ENCODE assay signal across 24 mouse cellular contexts in genomic region chr2:30998443-30999260, GRCm38 (mm10). TPM values are rescaled to one million over a fixed set of nuclear protein-coding genes. Genes with fewer than 3 reads are reported as not detected.
DNase-seq lines count a peak whose midpoint lies in the region; ATAC-seq and TF ChIP-seq lines count a peak whose summit lies in the region.
"Had no signal": no experiment of that assay in that cellular context is flagged by ENCODE, and none has a peak within 500 bp of the region (broad histone marks: within the 10 kb centered on the region; RNA-seq: fewer than 3 reads in every experiment).

No protein-coding gene starts in this region.

- ATAC-seq in heart, embryonic 14.5 days (ENCODE audit: insufficient number of reproducible peaks, insufficient read depth, low FRiP score, low read depth): no peak
- no peak for ATAC-seq in hindbrain, embryonic 11.5 days (ENCODE audit: low FRiP score)
- ATAC-seq in hindbrain, postnatal 0 days: no peak
- ATAC-seq: forebrain, embryonic 15.5 days; midbrain, embryonic 13.5 days; Patski had no signal

- no peak overlapping the region for H3K4me3 ChIP-seq in heart, embryonic 14.5 days (ENCODE audit: control insufficient read depth in 1 of 2, insufficient read depth in 1 of 2, low read depth in 1 of 2, low read length in 2 of 2)
- H3K4me3 ChIP-seq in hindbrain, embryonic 11.5 days (ENCODE audit: low read depth, low read length): no peak overlapping the region
- H3K4me3 ChIP-seq in hindbrain, postnatal 0 days (ENCODE audit: low read length): no peak overlapping the region
- H3K4me3 ChIP-seq: embryonic facial prominence, embryonic 13.5 days; forebrain, embryonic 15.5 days; limb, embryonic 10.5 days; liver, embryonic 15.5 days; lung, embryonic 15.5 days; megakaryocyte, embryonic 14.5 days; midbrain, embryonic 13.5 days had no signal

- intact Hi-C loops in heart, postnatal 10 days (cut with DNase I): no loop called here

- TF ChIP-seq CTCF in hindbrain, postnatal 0 days (IDR thresholded peaks at IDR 0.05; ENCODE audit: low read depth): no peak

- no peak overlapping the region for H3K9ac ChIP-seq in heart, embryonic 14.5 days (ENCODE audit: low read length)
- no peak overlapping the region for H3K9ac ChIP-seq in hindbrain, embryonic 11.5 days (ENCODE audit: low read depth, low read length)
- H3K9ac ChIP-seq in hindbrain, postnatal 0 days (replicated peaks; ENCODE audit: low read length): no peak overlapping the region
- H3K9ac ChIP-seq: embryonic facial prominence, embryonic 13.5 days; forebrain, embryonic 15.5 days; liver, embryonic 15.5 days; lung, embryonic 15.5 days; midbrain, embryonic 13.5 days had no signal

- no peaks in the 10 kb centered on the region for H3K9me3 ChIP-seq in heart, embryonic 14.5 days (ENCODE audit: control insufficient read depth, low read length)
- no peaks in the 10 kb centered on the region for H3K9me3 ChIP-seq in hindbrain, embryonic 11.5 days (ENCODE audit: control insufficient read depth, low read length)
- H3K9me3 ChIP-seq in hindbrain, postnatal 0 days (ENCODE audit: low read length): no peaks in the 10 kb centered on the region
- H3K9me3 ChIP-seq: embryonic facial prominence, embryonic 13.5 days; forebrain, embryonic 15.5 days; limb, embryonic 10.5 days; liver, embryonic 15.5 days; lung, embryonic 15.5 days; megakaryocyte, embryonic 14.5 days; midbrain, embryonic 13.5 days had no signal

- no peaks in the 10 kb centered on the region for H3K27me3 ChIP-seq in heart, embryonic 14.5 days (ENCODE audit: control insufficient read depth, insufficient read depth, low read length)
- H3K27me3 ChIP-seq in hindbrain, embryonic 11.5 days (ENCODE audit: control insufficient read depth, insufficient read depth, low read length): no peaks in the 10 kb centered on the region; the same call in 1 of the 2 replicates
- no peaks in the 10 kb centered on the region for H3K27me3 ChIP-seq in hindbrain, postnatal 0 days (ENCODE audit: insufficient read depth, low read length)
- H3K27me3 ChIP-seq: embryonic facial prominence, embryonic 13.5 days; forebrain, embryonic 15.5 days; liver, embryonic 15.5 days; lung, embryonic 15.5 days; megakaryocyte, embryonic 14.5 days; midbrain, embryonic 13.5 days; Patski had no signal

- DNase-seq in heart, postnatal 10 days: no peak
- DNase-seq in MN1 (ENCODE audit: low spot score): peak; percentile 46
- DNase-seq in hindbrain, embryonic 11.5 days (ENCODE audit: low spot score): peak; percentile 5
- peak; percentile 18 for DNase-seq in hindbrain, postnatal 0 days (ENCODE audit: low spot score)
- no peak for DNase-seq in thymus, postnatal 4 days
- DNase-seq in cerebellum, adult 9-11 months: no peak
- DNase-seq in adrenal gland, adult 8-10 months: no peak
- DNase-seq: cerebellum, adult 11-12 months; cerebellum, postnatal 14 days; gastrocnemius, postnatal 14 days; heart, adult 11 months; liver; lung, postnatal 36 days; spleen, adult 18-20 months had no signal

- peak overlapping the region; percentile 6; the same call in 1 of the 2 replicates for H3K4me2 ChIP-seq in heart, embryonic 14.5 days (ENCODE audit: low read length)
- no peak overlapping the region for H3K4me2 ChIP-seq in hindbrain, embryonic 11.5 days (replicated peaks; ENCODE audit: low read depth, low read length)
- no peak overlapping the region for H3K4me2 ChIP-seq in hindbrain, postnatal 0 days (ENCODE audit: low read depth, low read length)
- H3K4me2 ChIP-seq: embryonic facial prominence, embryonic 13.5 days; forebrain, embryonic 15.5 days; liver, embryonic 15.5 days; lung, embryonic 15.5 days; midbrain, embryonic 13.5 days had no signal

- H3K4me1 ChIP-seq in heart, embryonic 14.5 days (ENCODE audit: control insufficient read depth in 2 of 2, insufficient read depth in 2 of 2, low read length in 2 of 2): peaks cover 10 to 20% of the 10 kb centered on the region in 2 experiments
- no peaks in the 10 kb centered on the region for H3K4me1 ChIP-seq in hindbrain, embryonic 11.5 days (replicated peaks; ENCODE audit: control insufficient read depth, insufficient read depth, low read length)
- H3K4me1 ChIP-seq in hindbrain, postnatal 0 days (ENCODE audit: insufficient read depth, low read length): no peaks in the 10 kb centered on the region
- H3K4me1 ChIP-seq: forebrain, embryonic 15.5 days; lung, embryonic 15.5 days; midbrain, embryonic 13.5 days had no signal

- no peak overlapping the region for H3K27ac ChIP-seq in heart, embryonic 14.5 days (replicated peaks in 1 of 2; ENCODE audit: control insufficient read depth in 1 of 2, insufficient read depth in 1 of 2, low read depth in 2 of 2, low read length in 2 of 2)
- H3K27ac ChIP-seq in hindbrain, embryonic 11.5 days (ENCODE audit: low read depth, low read length): 0 out of 2 replicates have a peak overlapping the region, but pooled peaks have one; percentile 42
- H3K27ac ChIP-seq in hindbrain, postnatal 0 days: no peak overlapping the region
- H3K27ac ChIP-seq: embryonic facial prominence, embryonic 13.5 days; forebrain, embryonic 15.5 days; kidney, postnatal 0 days; limb, embryonic 10.5 days; liver, embryonic 15.5 days; lung, embryonic 15.5 days; midbrain, embryonic 13.5 days had no signal

- peaks cover 48% of the 10 kb centered on the region for H3K36me3 ChIP-seq in heart, embryonic 14.5 days (ENCODE audit: control insufficient read depth, insufficient read depth, low read length)
- no peaks in the 10 kb centered on the region for H3K36me3 ChIP-seq in hindbrain, embryonic 11.5 days (ENCODE audit: control insufficient read depth, insufficient read depth, low read length)
- peaks cover 22% of the 10 kb centered on the region; the same call in 1 of the 2 replicates for H3K36me3 ChIP-seq in hindbrain, postnatal 0 days (ENCODE audit: insufficient read depth, low read length)
- H3K36me3 ChIP-seq: liver, embryonic 15.5 days; lung, embryonic 15.5 days had no signal

- 81% methylated on average over 8 of the region's 8 CpGs for WGBS in heart, embryonic 14.5 days
- 73% methylated on average over 7 of the region's 8 CpGs for WGBS in hindbrain, embryonic 11.5 days
- 62% methylated on average over 8 of the region's 8 CpGs for WGBS in hindbrain, postnatal 0 days

RNA-seq across cellular contexts. Expression of gene Usp20, which starts 16.6 kb away (rescaled TPM):
- 34.4 and 35.6 TPM in 2 replicates for polyA plus RNA-seq in heart, embryonic 14.5 days (2014; fragmentation: Nextera tagmentation; extraction: Ambion mirVana)
- total RNA-seq in heart, postnatal 10 days (2021): 10 to 100 TPM; 58.5 to 61.1 TPM
- polyA plus RNA-seq in hindbrain, embryonic 11.5 days (2014; fragmentation: Nextera tagmentation; extraction: Ambion mirVana): 14.6 and 14.8 TPM in 2 replicates
- total RNA-seq in hindbrain, postnatal 0 days (2014; rRNA removed): 43.0 and 49.9 TPM in 2 replicates
- 30.4 and 32.0 TPM in 2 replicates for polyA plus RNA-seq in hindbrain, postnatal 0 days (2015; fragmentation: Nextera tagmentation; extraction: Ambion mirVana)
- 10 to 100 TPM; 32.6 to 45.6 (median 42.3) TPM for total RNA-seq in adrenal gland, adult 8-10 months (2022)

RNA-seq across cellular contexts. Expression of gene BC005624, which starts 16.7 kb away (rescaled TPM):
- polyA plus RNA-seq in heart, embryonic 14.5 days (2014; fragmentation: Nextera tagmentation; extraction: Ambion mirVana): 30.8 and 32.9 TPM in 2 replicates
- total RNA-seq in heart, postnatal 10 days (2021): 10 to 100 TPM; 19.2 to 19.9 TPM
- 67.5 and 74.6 TPM in 2 replicates for polyA plus RNA-seq in hindbrain, embryonic 11.5 days (2014; fragmentation: Nextera tagmentation; extraction: Ambion mirVana)
- 19.7 and 22.2 TPM in 2 replicates for total RNA-seq in hindbrain, postnatal 0 days (2014; rRNA removed)
- polyA plus RNA-seq in hindbrain, postnatal 0 days (2015; fragmentation: Nextera tagmentation; extraction: Ambion mirVana): 84.8 and 89.5 TPM in 2 replicates
- total RNA-seq in adrenal gland, adult 8-10 months (2022): 10 to 100 TPM; 47.0 to 55.8 (median 53.3) TPM

RNA-seq across cellular contexts. Expression of gene Tor1a, which starts 30.9 kb away (rescaled TPM):
- 44.4 and 48.8 TPM in 2 replicates for polyA plus RNA-seq in heart, embryonic 14.5 days (2014; fragmentation: Nextera tagmentation; extraction: Ambion mirVana)
- 10 to 100 TPM; 18.9 to 20.7 TPM for total RNA-seq in heart, postnatal 10 days (2021)
- 73.7 and 83.5 TPM in 2 replicates for polyA plus RNA-seq in hindbrain, embryonic 11.5 days (2014; fragmentation: Nextera tagmentation; extraction: Ambion mirVana)
- 62.4 and 64.0 TPM in 2 replicates for total RNA-seq in hindbrain, postnatal 0 days (2014; rRNA removed)
- 81.5 and 83.2 TPM in 2 replicates for polyA plus RNA-seq in hindbrain, postnatal 0 days (2015; fragmentation: Nextera tagmentation; extraction: Ambion mirVana)
- 10 to 100 TPM; 32.6 to 42.3 (median 37.4) TPM for total RNA-seq in adrenal gland, adult 8-10 months (2022)

RNA-seq across cellular contexts. Expression of gene Tor1b, which starts 45.9 kb away (rescaled TPM):
- polyA plus RNA-seq in heart, embryonic 14.5 days (2014; fragmentation: Nextera tagmentation; extraction: Ambion mirVana): 22.4 and 26.1 TPM in 2 replicates
- 10 to 100 TPM; 29.3 to 34.0 TPM for total RNA-seq in heart, postnatal 10 days (2021)
- 18.7 and 21.5 TPM in 2 replicates for polyA plus RNA-seq in hindbrain, embryonic 11.5 days (2014; fragmentation: Nextera tagmentation; extraction: Ambion mirVana)
- 22.9 and 25.4 TPM in 2 replicates for total RNA-seq in hindbrain, postnatal 0 days (2014; rRNA removed)
- 18.7 and 20.4 TPM in 2 replicates for polyA plus RNA-seq in hindbrain, postnatal 0 days (2015; fragmentation: Nextera tagmentation; extraction: Ambion mirVana)
- total RNA-seq in adrenal gland, adult 8-10 months (2022): 10 to 100 TPM; 60.4 to 66.7 (median 65.7) TPM

Comparison
In these comparisons a context has a peak if more than half of its experiments do, and no peak if none do; other contexts are left out.
1. DNase-seq: peak in MN1 (single experiment), hindbrain, embryonic 11.5 days (single experiment) and hindbrain, postnatal 0 days (single experiment); none in heart, postnatal 10 days (0 of 2), thymus, postnatal 4 days (single experiment), cerebellum, adult 9-11 months (single experiment) and adrenal gland, adult 8-10 months (single experiment).